Comparison of ENCODE assay signal across 8 mouse cellular contexts in genomic region chr7:141539556-141540311, GRCm38 (mm10). TPM values are rescaled to one million over a fixed set of nuclear protein-coding genes. Genes with fewer than 3 reads are reported as not detected.
DNase-seq lines count a peak whose midpoint lies in the region; ATAC-seq lines count a peak whose summit lies in the region.

Gene Chid1 (minus strand): TSS chr7:141539857.

- H3K27ac ChIP-seq in intestine, embryonic 14.5 days (ENCODE audit: low read depth): peak within 1 kb of the TSS; percentile 64

- peak within 1 kb of the TSS; percentile 64 for H3K9ac ChIP-seq in intestine, embryonic 14.5 days (ENCODE audit: low read length)

- H3K4me3 ChIP-seq in intestine, embryonic 14.5 days (ENCODE audit: low read depth, low read length): peak within 1 kb of the TSS; percentile 63

- H3K27me3 ChIP-seq in intestine, embryonic 14.5 days (replicated peaks; ENCODE audit: control insufficient read depth, insufficient read depth, low read length): no peaks in the 10 kb centered on the region

- H3K4me2 ChIP-seq in intestine, embryonic 14.5 days (ENCODE audit: low read length): peak within 1 kb of the TSS; percentile 61

- H3K9me3 ChIP-seq in intestine, embryonic 14.5 days (ENCODE audit: control insufficient read depth, low read length): no peaks in the 10 kb centered on the region

- peak; percentile 99 for DNase-seq in adrenal gland, adult (ENCODE audit: inconsistent age in 2 of 2, low spot score in 1 of 2)
- DNase-seq in embryo, embryonic 10.5 days (ENCODE audit: low spot score): peak; percentile 100
- peak; percentile 97 for DNase-seq in gastrocnemius, postnatal 25 days
- DNase-seq in intestine, embryonic 14.5 days (ENCODE audit: low spot score): peak; percentile 99
- peak; percentile 97 for DNase-seq in left cerebral cortex, postnatal 14 days (ENCODE audit: low spot score in 2 of 2)
- DNase-seq in mesoderm, embryonic 11.5 days (ENCODE audit: low read depth, low spot score): peak; percentile 98
- DNase-seq in right cerebral cortex, postnatal 36 days (ENCODE audit: low spot score in 2 of 2): peak; percentile 95 to 96
- peak; percentile 98 for DNase-seq in yolk sac, embryonic 10.5 days (ENCODE audit: low spot score)

- intact Hi-C loops in left cerebral cortex, postnatal 14 days (cut with DNase I): no loop called here

- under 1% methylated on average over 46 of the region's 46 CpGs for WGBS in intestine, embryonic 14.5 days

- ATAC-seq in intestine, embryonic 14.5 days (replicated peaks; ENCODE audit: low FRiP score, low TSS enrichment, low read depth): peak; percentile 94

- no peaks in the 10 kb centered on the region for H3K36me3 ChIP-seq in intestine, embryonic 14.5 days (ENCODE audit: control insufficient read depth, insufficient read depth, low read length)

- peaks cover 17% of the 10 kb centered on the region for H3K4me1 ChIP-seq in intestine, embryonic 14.5 days (replicated peaks; ENCODE audit: control insufficient read depth, insufficient read depth, low read length)

RNA-seq across cellular contexts. Expression of gene Chid1, which starts in this region (rescaled TPM):
- 10 to 100 TPM; 14.5 to 18.4 TPM for total RNA-seq in gastrocnemius, postnatal 25 days (2021)
- polyA plus RNA-seq in intestine, embryonic 14.5 days (2014; fragmentation: Nextera tagmentation; extraction: Ambion mirVana): 39.0 and 42.1 TPM in 2 replicates
- total RNA-seq in left cerebral cortex, postnatal 14 days (2021): 10 to 100 TPM; 72.0 to 73.5 TPM

Comparison
In these comparisons a context has a peak if more than half of its experiments do, and no peak if none do; other contexts are left out.
1. Peak in every context shown above with its lines: DNase-seq, ATAC-seq, H3K4me3 ChIP-seq and H3K27ac ChIP-seq.